Mouse (Mus musculus): ENCODE data around the gene Slc19a1.

- no peak for TF ChIP-seq CTCF (IDR thresholded peaks at IDR 0.05; ENCODE audit: low read depth)
- TF ChIP-seq EP300 (optimal IDR thresholded peaks at IDR 0.05) = no peak
Measured at GRCm38 (mm10) chr10:77029761-77030160, 2.3 kb upstream of the Slc19a1 start.
